In genomic region chr13:31425825-31426500, GRCm38 (mm10) we compare ENCODE assay signal across 18 mouse cellular contexts.
"Had no signal": no experiment of that assay in that cellular context is flagged by ENCODE, and none has a peak within 500 bp of the region (broad histone marks: within the 10 kb centered on the region; RNA-seq: fewer than 3 reads in every experiment).

No protein-coding gene starts in this region.

- H3K9ac ChIP-seq: limb, embryonic 12.5 days; limb, embryonic 15.5 days; liver, embryonic 14.5 days; liver, postnatal 0 days; lung, embryonic 14.5 days; midbrain, embryonic 12.5 days; stomach, embryonic 15.5 days had no signal

- H3K27me3 ChIP-seq: limb, embryonic 15.5 days; midbrain, embryonic 12.5 days; stomach, embryonic 15.5 days had no signal

- DNase-seq: kidney, adult 9 months; kidney, postnatal 14 days; kidney, postnatal 4 days; left cerebral cortex, postnatal 4 days; liver, postnatal 0 days; lung, embryonic 14.5 days; right cerebral cortex, postnatal 25 days; spleen, adult 18-20 months; thymus, postnatal 25 days had no signal

- H3K9me3 ChIP-seq: limb, embryonic 12.5 days; limb, embryonic 15.5 days; midbrain, embryonic 12.5 days; stomach, embryonic 15.5 days had no signal

- H3K27ac ChIP-seq: limb, embryonic 12.5 days; limb, embryonic 15.5 days; liver, embryonic 14.5 days; macrophage; midbrain, embryonic 12.5 days; stomach, embryonic 15.5 days had no signal

- H3K4me1 ChIP-seq: limb, embryonic 12.5 days; limb, embryonic 15.5 days; stomach, embryonic 15.5 days had no signal

- ATAC-seq: intestine, postnatal 0 days; liver, postnatal 0 days; lung, postnatal 0 days had no signal

- H3K4me2 ChIP-seq: limb, embryonic 12.5 days; limb, embryonic 15.5 days; liver, embryonic 11.5 days; lung, embryonic 14.5 days; midbrain, embryonic 12.5 days; stomach, embryonic 15.5 days had no signal

- H3K4me3 ChIP-seq: limb, embryonic 12.5 days; limb, embryonic 15.5 days; midbrain, embryonic 12.5 days; stomach, embryonic 15.5 days had no signal

- H3K36me3 ChIP-seq: limb, embryonic 12.5 days; limb, embryonic 15.5 days; midbrain, embryonic 12.5 days; stomach, embryonic 15.5 days had no signal
